8 mouse cellular contexts compared by ENCODE assay signal in genomic region chr16:4586531-4587123, GRCm38 (mm10). TPM values are rescaled to one million over a fixed set of nuclear protein-coding genes. Genes with fewer than 3 reads are reported as not detected.
DNase-seq lines count a peak whose midpoint lies in the region; ATAC-seq and TF ChIP-seq lines count a peak whose summit lies in the region.

No protein-coding gene starts in this region.

- no peaks in the 10 kb centered on the region for H3K27me3 ChIP-seq in heart, embryonic 12.5 days (replicated peaks)
- no peaks in the 10 kb centered on the region for H3K27me3 ChIP-seq in kidney, postnatal 0 days (ENCODE audit: insufficient read depth, low read length)
- H3K27me3 ChIP-seq in liver, embryonic 11.5 days (replicated peaks; ENCODE audit: control insufficient read depth, insufficient read depth, low read length): no peaks in the 10 kb centered on the region
- H3K27me3 ChIP-seq in stomach, embryonic 14.5 days (ENCODE audit: control insufficient read depth, insufficient read depth, low read length): no peaks in the 10 kb centered on the region

- H3K27ac ChIP-seq in heart, embryonic 12.5 days (ENCODE audit: poor library complexity, severe bottlenecking): peak overlapping the region; percentile 93
- H3K27ac ChIP-seq in kidney, postnatal 0 days: peak overlapping the region; percentile 92
- peak overlapping the region; percentile 81 for H3K27ac ChIP-seq in liver, embryonic 11.5 days (ENCODE audit: low read depth, low read length)
- peak overlapping the region; percentile 93 for H3K27ac ChIP-seq in stomach, embryonic 14.5 days (ENCODE audit: low read length)

- H3K36me3 ChIP-seq in heart, embryonic 12.5 days: peaks cover 14% of the 10 kb centered on the region
- H3K36me3 ChIP-seq in kidney, postnatal 0 days (ENCODE audit: insufficient read depth, low read length): no peaks in the 10 kb centered on the region
- peaks cover 6% of the 10 kb centered on the region; the same call in 1 of the 2 replicates for H3K36me3 ChIP-seq in liver, embryonic 11.5 days (ENCODE audit: control insufficient read depth, insufficient read depth, low read length)
- peaks cover 4% of the 10 kb centered on the region; the same call in 1 of the 2 replicates for H3K36me3 ChIP-seq in stomach, embryonic 14.5 days (ENCODE audit: control insufficient read depth, insufficient read depth, low read length)

- H3K4me3 ChIP-seq in heart, embryonic 12.5 days: peak overlapping the region; percentile 41
- peak overlapping the region; percentile 26 for H3K4me3 ChIP-seq in kidney, postnatal 0 days (replicated peaks; ENCODE audit: low read depth, low read length)
- peak overlapping the region; percentile 39 for H3K4me3 ChIP-seq in liver, embryonic 11.5 days (ENCODE audit: low read depth, low read length)
- H3K4me3 ChIP-seq in stomach, embryonic 14.5 days (ENCODE audit: low read depth, low read length): peak overlapping the region; percentile 33

- H3K4me2 ChIP-seq in heart, embryonic 12.5 days: peak overlapping the region; percentile 66
- H3K4me2 ChIP-seq in kidney, postnatal 0 days (ENCODE audit: low read length): peak overlapping the region; percentile 53
- H3K4me2 ChIP-seq in liver, embryonic 11.5 days: peak overlapping the region; percentile 68
- H3K4me2 ChIP-seq in stomach, embryonic 14.5 days (replicated peaks; ENCODE audit: low read depth, low read length): peak overlapping the region; percentile 64

- no peaks in the 10 kb centered on the region for H3K9me3 ChIP-seq in heart, embryonic 12.5 days (replicated peaks)
- no peaks in the 10 kb centered on the region for H3K9me3 ChIP-seq in kidney, postnatal 0 days (replicated peaks; ENCODE audit: low read length)
- no peaks in the 10 kb centered on the region for H3K9me3 ChIP-seq in liver, embryonic 11.5 days (ENCODE audit: control insufficient read depth, low read length)
- H3K9me3 ChIP-seq in stomach, embryonic 14.5 days (ENCODE audit: control insufficient read depth, low read depth, low read length): no peaks in the 10 kb centered on the region

- WGBS in heart, embryonic 12.5 days: under 1% methylated on average over 43 of the region's 43 CpGs
- WGBS in kidney, postnatal 0 days: under 1% methylated on average over 37 of the region's 43 CpGs
- WGBS in liver, embryonic 11.5 days: under 1% methylated on average over 42 of the region's 43 CpGs
- WGBS in stomach, embryonic 14.5 days: under 1% methylated on average over 43 of the region's 43 CpGs

- H3K4me1 ChIP-seq in heart, embryonic 12.5 days (replicated peaks): peaks cover 26% of the 10 kb centered on the region
- peaks cover 10% of the 10 kb centered on the region for H3K4me1 ChIP-seq in kidney, postnatal 0 days (replicated peaks; ENCODE audit: insufficient read depth, low read length)
- H3K4me1 ChIP-seq in liver, embryonic 11.5 days (replicated peaks; ENCODE audit: control insufficient read depth, insufficient read depth, low read length): peaks cover 30% of the 10 kb centered on the region
- H3K4me1 ChIP-seq in stomach, embryonic 14.5 days (ENCODE audit: control insufficient read depth, insufficient read depth, low read length): peaks cover 15% of the 10 kb centered on the region

- peak; percentile 96 for DNase-seq in CD4-positive helper T cell, adult 2 months (ENCODE audit: low read depth, low spot score)
- peak; percentile 69 for DNase-seq in brain, embryonic 18.5 days (ENCODE audit: low read depth, low spot score)
- peak; percentile 99 for DNase-seq in kidney, postnatal 0 days (ENCODE audit: low spot score)
- DNase-seq in liver, embryonic 11.5 days (ENCODE audit: low spot score): peak; percentile 92
- DNase-seq in naive thymus-derived CD4-positive, alpha-beta T cell, adult 2 months (ENCODE audit: low read depth): peak; percentile 96

- peak overlapping the region; percentile 69 for H3K9ac ChIP-seq in heart, embryonic 12.5 days
- H3K9ac ChIP-seq in kidney, postnatal 0 days (ENCODE audit: low read depth, low read length): peak overlapping the region; percentile 47
- peak overlapping the region; percentile 75 for H3K9ac ChIP-seq in liver, embryonic 11.5 days (ENCODE audit: low read depth, low read length)
- H3K9ac ChIP-seq in stomach, embryonic 14.5 days (replicated peaks; ENCODE audit: low read depth, low read length): 0 out of 2 replicates have a peak overlapping the region, but pooled peaks have one; percentile 25

- peak; percentile 99 for ATAC-seq in erythroid progenitor cell, adult 5-6 weeks (replicated peaks; ENCODE audit: low FRiP score, poor library complexity, severe bottlenecking)
- peak; percentile 99 for ATAC-seq in heart, embryonic 12.5 days (ENCODE audit: insufficient number of reproducible peaks, low FRiP score)
- peak; percentile 99 for ATAC-seq in kidney, postnatal 0 days (replicated peaks; ENCODE audit: low FRiP score, low read depth)
- peak; percentile 99 for ATAC-seq in liver, embryonic 11.5 days (replicated peaks; ENCODE audit: low FRiP score)
- ATAC-seq in stomach, embryonic 14.5 days (ENCODE audit: insufficient number of reproducible peaks, insufficient read depth, low FRiP score, low read depth): peak; percentile 99

- no peak for TF ChIP-seq CTCF in kidney, postnatal 0 days (IDR thresholded peaks at IDR 0.05; ENCODE audit: low read depth)

RNA-seq across cellular contexts. Expression of gene Glis2, which starts 7.9 kb away (rescaled TPM):
- not detected in 2 replicates for total RNA-seq in erythroid progenitor cell, adult 5-6 weeks (2015; ENCODE audit: low replicate concordance)
- not detected in 2 replicates for total RNA-seq in erythroid progenitor cell, adult 5-6 weeks (2017; ENCODE audit: low replicate concordance)
- 24.9 and 25.5 TPM in 2 replicates for polyA plus RNA-seq in heart, embryonic 12.5 days (2016; fragmentation: Nextera tagmentation; extraction: Ambion mirVana)
- 74.6 and 78.8 TPM in 2 replicates for polyA plus RNA-seq in kidney, postnatal 0 days (2015; fragmentation: Nextera tagmentation; extraction: Ambion mirVana)
- polyA plus RNA-seq in liver, embryonic 11.5 days (2014; fragmentation: Nextera tagmentation; extraction: Ambion mirVana): 10.8 and 11.7 TPM in 2 replicates
- 31.0 and 34.7 TPM in 2 replicates for polyA plus RNA-seq in stomach, embryonic 14.5 days (2014; fragmentation: Nextera tagmentation; extraction: Ambion mirVana)

RNA-seq across cellular contexts. Expression of gene Tfap4, which starts 27.0 kb away (rescaled TPM):
- total RNA-seq in erythroid progenitor cell, adult 5-6 weeks (2015; ENCODE audit: low replicate concordance): 4.6 and 7.6 TPM in 2 replicates
- 1.7 and 2.7 TPM in 2 replicates for total RNA-seq in erythroid progenitor cell, adult 5-6 weeks (2017; ENCODE audit: low replicate concordance)
- polyA plus RNA-seq in heart, embryonic 12.5 days (2016; fragmentation: Nextera tagmentation; extraction: Ambion mirVana): 8.1 and 8.4 TPM in 2 replicates
- 17.2 and 19.6 TPM in 2 replicates for polyA plus RNA-seq in kidney, postnatal 0 days (2015; fragmentation: Nextera tagmentation; extraction: Ambion mirVana)
- polyA plus RNA-seq in liver, embryonic 11.5 days (2014; fragmentation: Nextera tagmentation; extraction: Ambion mirVana): 23.3 and 25.1 TPM in 2 replicates
- polyA plus RNA-seq in stomach, embryonic 14.5 days (2014; fragmentation: Nextera tagmentation; extraction: Ambion mirVana): 24.9 and 25.7 TPM in 2 replicates

RNA-seq across cellular contexts. Expression of gene Pam16, which starts 38.2 kb away (rescaled TPM):
- 9.4 and 16.8 TPM in 2 replicates for total RNA-seq in erythroid progenitor cell, adult 5-6 weeks (2015; ENCODE audit: low replicate concordance)
- total RNA-seq in erythroid progenitor cell, adult 5-6 weeks (2017; ENCODE audit: low replicate concordance): 3.9 and 9.6 TPM in 2 replicates
- 127 and 128 TPM in 2 replicates for polyA plus RNA-seq in heart, embryonic 12.5 days (2016; fragmentation: Nextera tagmentation; extraction: Ambion mirVana)
- polyA plus RNA-seq in kidney, postnatal 0 days (2015; fragmentation: Nextera tagmentation; extraction: Ambion mirVana): 105 and 106 TPM in 2 replicates
- 110 and 116 TPM in 2 replicates for polyA plus RNA-seq in liver, embryonic 11.5 days (2014; fragmentation: Nextera tagmentation; extraction: Ambion mirVana)
- 84.7 and 85.5 TPM in 2 replicates for polyA plus RNA-seq in stomach, embryonic 14.5 days (2014; fragmentation: Nextera tagmentation; extraction: Ambion mirVana)

RNA-seq across cellular contexts. Expression of gene Srl, which starts 45.0 kb away (rescaled TPM):
- 2.9 TPM in 1 of 2 replicates, not detected in the other for total RNA-seq in erythroid progenitor cell, adult 5-6 weeks (2015; ENCODE audit: low replicate concordance)
- 1.4 TPM in 1 of 2 replicates, not detected in the other for total RNA-seq in erythroid progenitor cell, adult 5-6 weeks (2017; ENCODE audit: low replicate concordance)
- 228 and 230 TPM in 2 replicates for polyA plus RNA-seq in heart, embryonic 12.5 days (2016; fragmentation: Nextera tagmentation; extraction: Ambion mirVana)
- polyA plus RNA-seq in kidney, postnatal 0 days (2015; fragmentation: Nextera tagmentation; extraction: Ambion mirVana): 8.5 and 11.6 TPM in 2 replicates
- polyA plus RNA-seq in liver, embryonic 11.5 days (2014; fragmentation: Nextera tagmentation; extraction: Ambion mirVana): 8.7 and 8.8 TPM in 2 replicates
- polyA plus RNA-seq in stomach, embryonic 14.5 days (2014; fragmentation: Nextera tagmentation; extraction: Ambion mirVana): 10.5 and 13.8 TPM in 2 replicates

RNA-seq across cellular contexts. Expression of gene Vasn, which starts 53.1 kb away (rescaled TPM):
- not detected in 2 replicates for total RNA-seq in erythroid progenitor cell, adult 5-6 weeks (2015; ENCODE audit: low replicate concordance)
- not detected in 2 replicates for total RNA-seq in erythroid progenitor cell, adult 5-6 weeks (2017; ENCODE audit: low replicate concordance)
- 14.8 and 16.4 TPM in 2 replicates for polyA plus RNA-seq in heart, embryonic 12.5 days (2016; fragmentation: Nextera tagmentation; extraction: Ambion mirVana)
- polyA plus RNA-seq in kidney, postnatal 0 days (2015; fragmentation: Nextera tagmentation; extraction: Ambion mirVana): 20.4 and 21.1 TPM in 2 replicates
- polyA plus RNA-seq in liver, embryonic 11.5 days (2014; fragmentation: Nextera tagmentation; extraction: Ambion mirVana): 9.3 and 9.4 TPM in 2 replicates
- 17.5 and 20.4 TPM in 2 replicates for polyA plus RNA-seq in stomach, embryonic 14.5 days (2014; fragmentation: Nextera tagmentation; extraction: Ambion mirVana)

Comparison
In these comparisons a context has a peak if more than half of its experiments do, and no peak if none do; other contexts are left out.
1. Peak in every context shown above with its lines: DNase-seq, ATAC-seq, H3K4me3 ChIP-seq and H3K27ac ChIP-seq.
2. H3K9ac ChIP-seq: peak in every context shown above with its lines; median percentile 75 in liver, embryonic 11.5 days; 69 in heart, embryonic 12.5 days; 47 in kidney, postnatal 0 days; 25 in stomach, embryonic 14.5 days.